Mouse (Mus musculus): ENCODE data around the gene Map1lc3a.

The Map1lc3a gene

GRCm38 (mm10) chr2:155285744-155286143, 9.6 kb downstream of the Map1lc3a start:
- in situ Hi-C loops (cut with MseI, MboI), result no loop called here

GRCm38 (mm10) chr2:155287456-155288250, 11.6 kb downstream of the Map1lc3a start:
- in situ Hi-C loops (cut with MseI, MboI), result no loop called here

GRCm38 (mm10) chr2:155290066-155290465, 14.0 kb downstream of the Map1lc3a start:
- in situ Hi-C loops (cut with MseI, MboI), result no loop called here

GRCm38 (mm10) chr2:155293382-155293781, 17.3 kb downstream of the Map1lc3a start:
- in situ Hi-C loops (cut with MseI, MboI), result no loop called here

- in situ Hi-C loops (cut with MseI, MboI), result no loop called here
Observed at GRCm38 (mm10) chr2:155293946-155294345, 17.8 kb downstream of the Map1lc3a start.

GRCm38 (mm10) chr2:155295453-155295852, 19.4 kb downstream of the Map1lc3a start:
- in situ Hi-C loops (cut with MseI, MboI), result no loop called here

GRCm38 (mm10) chr2:155299563-155299962, 23.5 kb downstream of the Map1lc3a start:
- in situ Hi-C loops (cut with MseI, MboI), result no loop called here

GRCm38 (mm10) chr2:155308936-155309592, 33.0 kb downstream of the Map1lc3a start:
- in situ Hi-C loops (cut with MseI, MboI), result no loop called here

GRCm38 (mm10) chr2:155313671-155314070, 37.6 kb downstream of the Map1lc3a start:
- in situ Hi-C loops (cut with MseI, MboI), result no loop called here

- in situ Hi-C loops (cut with MseI, MboI), result no loop called here
Observed at GRCm38 (mm10) chr2:155318618-155319017, 42.5 kb downstream of the Map1lc3a start.

GRCm38 (mm10) chr2:155320596-155320995, 44.5 kb downstream of the Map1lc3a start:
- in situ Hi-C loops (cut with MseI, MboI), result no loop called here

GRCm38 (mm10) chr2:155326001-155326400, 49.9 kb downstream of the Map1lc3a start:
- in situ Hi-C loops (cut with MseI, MboI), result no loop called here
